In the genomic region with DNA sequence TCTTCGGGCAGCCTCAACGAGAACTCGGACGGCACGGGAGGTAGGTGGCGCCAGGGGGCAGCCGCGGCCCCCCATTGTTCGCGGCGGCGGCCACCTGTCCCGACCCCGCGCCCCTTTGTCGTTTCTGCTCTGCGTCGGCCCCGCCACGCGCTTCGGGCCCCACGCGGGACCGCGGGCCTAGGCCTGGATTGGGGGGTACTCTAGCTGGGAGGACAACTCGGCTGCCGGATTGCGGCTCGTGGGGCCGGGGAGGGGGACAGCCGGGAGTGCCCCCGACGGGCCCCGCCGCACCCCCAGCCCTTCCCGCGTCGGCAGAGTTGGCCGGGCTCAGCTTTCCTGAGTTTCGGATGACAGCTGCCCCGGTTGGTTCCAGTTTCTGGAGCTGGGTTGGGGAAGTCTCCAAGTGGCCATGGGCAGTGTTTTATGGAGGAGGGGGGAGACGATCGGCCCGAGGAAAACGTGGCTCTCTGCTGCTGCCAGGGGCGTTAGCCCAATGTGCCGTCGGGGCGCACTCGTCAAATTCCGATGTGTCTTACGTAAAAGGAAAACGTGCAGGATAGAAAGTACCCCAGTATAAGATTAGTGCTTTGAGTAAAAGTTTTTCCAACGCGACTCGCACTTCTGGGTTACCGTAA, we compare ENCODE assay signal across 8 mouse cellular contexts. TPM values are rescaled to one million over a fixed set of nuclear protein-coding genes. Genes with fewer than 3 reads are reported as not detected.
DNase-seq lines count a peak whose midpoint lies in the region; ATAC-seq and TF ChIP-seq lines count a peak whose summit lies in the region.

No protein-coding gene starts in this region.

- peak overlapping the region; percentile 96 for H3K4me2 ChIP-seq in liver, embryonic 14.5 days (ENCODE audit: low read depth)
- H3K4me2 ChIP-seq in neural tube, embryonic 12.5 days (replicated peaks), result peak overlapping the region; percentile 92

- DNase-seq in thymus, adult 2 months, result no peak
- no peak for DNase-seq in thymus, postnatal 14 days
- peak; percentile 61 for DNase-seq in gastrocnemius, postnatal 10 days
- peak; percentile 62 for DNase-seq in induced T-regulatory cell, adult 2 months (ENCODE audit: low read depth)
- no peak for DNase-seq in liver, embryonic 14.5 days (ENCODE audit: low read depth in 3 of 3, low spot score in 3 of 3)
- no peak for DNase-seq in thymus, postnatal 4 days

- peak overlapping the region; percentile 58 for H3K4me3 ChIP-seq in thymus, adult 2 months (ENCODE audit: control insufficient read depth, insufficient read depth, low read length)
- peak overlapping the region; percentile 88 for H3K4me3 ChIP-seq in bone marrow macrophage, adult 2 months (ENCODE audit: insufficient read depth, low read length)
- H3K4me3 ChIP-seq in liver, embryonic 14.5 days (ENCODE audit: insufficient read depth in 1 of 2, low read depth in 2 of 2, low read length in 2 of 2), result peak overlapping the region; percentile 72 to 77
- peak overlapping the region; percentile 95 for H3K4me3 ChIP-seq in neural tube, embryonic 12.5 days

- TF ChIP-seq EP300 in liver, embryonic 14.5 days (IDR thresholded peaks at IDR 0.05; ENCODE audit: low read depth), result no peak

- no peaks in the 10 kb centered on the region for H3K36me3 ChIP-seq in thymus, adult 2 months (ENCODE audit: control insufficient read depth, insufficient read depth, low read length)
- H3K36me3 ChIP-seq in liver, embryonic 14.5 days (replicated peaks; ENCODE audit: control insufficient read depth, insufficient read depth, low read depth), result no peaks in the 10 kb centered on the region
- H3K36me3 ChIP-seq in neural tube, embryonic 12.5 days, result no peaks in the 10 kb centered on the region

- no peaks in the 10 kb centered on the region; the same call in 1 of the 2 replicates for H3K27me3 ChIP-seq in thymus, adult 2 months (ENCODE audit: control insufficient read depth, insufficient read depth, low read length)
- peaks cover 13% of the 10 kb centered on the region for H3K27me3 ChIP-seq in liver, embryonic 14.5 days (ENCODE audit: control insufficient read depth, insufficient read depth, low read length)
- no peaks in the 10 kb centered on the region for H3K27me3 ChIP-seq in neural tube, embryonic 12.5 days (replicated peaks)

- TF ChIP-seq POLR2A in thymus, adult 2 months (IDR thresholded peaks at IDR 0.05; ENCODE audit: control insufficient read depth, extremely low read depth, insufficient read depth, low read length, poor library complexity), result no peak
- TF ChIP-seq POLR2A in bone marrow macrophage, adult 2 months (IDR thresholded peaks at IDR 0.05; ENCODE audit: borderline replicate concordance, low read depth, low read length), result no peak

- 1% methylated on average over 58 of the region's 58 CpGs for WGBS in thymus, adult 2 months
- under 1% methylated on average over 58 of the region's 58 CpGs for WGBS in liver, embryonic 14.5 days (ENCODE audit: insufficient replicate concordance)
- WGBS in neural tube, embryonic 12.5 days, result under 1% methylated on average over 58 of the region's 58 CpGs

- H3K9me3 ChIP-seq in liver, embryonic 14.5 days (ENCODE audit: control insufficient read depth, low read length), result no peaks in the 10 kb centered on the region
- H3K9me3 ChIP-seq in neural tube, embryonic 12.5 days, result no peaks in the 10 kb centered on the region

- no peaks in the 10 kb centered on the region for H3K4me1 ChIP-seq in thymus, adult 2 months (replicated peaks; ENCODE audit: control insufficient read depth, insufficient read depth, low read length)
- H3K4me1 ChIP-seq in bone marrow macrophage, adult 2 months (ENCODE audit: control insufficient read depth, insufficient read depth, low read length), result peaks cover 8% of the 10 kb centered on the region; the same call in 1 of the 2 replicates
- peaks cover 4 to 8% of the 10 kb centered on the region in 2 experiments; a peak in 3 of 4 replicates for H3K4me1 ChIP-seq in liver, embryonic 14.5 days (replicated peaks; ENCODE audit: control insufficient read depth in 2 of 2, insufficient read depth in 2 of 2, low read length in 1 of 2)
- H3K4me1 ChIP-seq in neural tube, embryonic 12.5 days, result peaks cover 10% of the 10 kb centered on the region

- no peak overlapping the region for H3K27ac ChIP-seq in thymus, adult 2 months (ENCODE audit: control insufficient read depth, insufficient read depth, low read length)
- no peak overlapping the region; the same call in 1 of the 2 replicates for H3K27ac ChIP-seq in bone marrow macrophage, adult 2 months (ENCODE audit: insufficient read depth, low read depth, low read length)
- no peak overlapping the region for H3K27ac ChIP-seq in liver, embryonic 14.5 days
- peak overlapping the region; percentile 96 for H3K27ac ChIP-seq in neural tube, embryonic 12.5 days

- peak; percentile 41; the same call in 1 of the 2 replicates for TF ChIP-seq CTCF in thymus, adult 2 months (IDR thresholded peaks at IDR 0.05; ENCODE audit: borderline replicate concordance, control insufficient read depth, extremely low read depth, insufficient read depth, low read length, poor library complexity)
- no peak for TF ChIP-seq CTCF in bone marrow macrophage, adult 2 months (IDR thresholded peaks at IDR 0.05; ENCODE audit: low read depth, low read length)
- TF ChIP-seq CTCF in liver, embryonic 14.5 days (IDR thresholded peaks at IDR 0.05; ENCODE audit: low read depth), result no peak

- ATAC-seq in liver, embryonic 14.5 days (ENCODE audit: insufficient read depth), result no peak; the same call in none of the 2 replicates
- ATAC-seq in neural tube, embryonic 12.5 days (ENCODE audit: low FRiP score, low read depth), result peak; percentile 70

- H3K9ac ChIP-seq in liver, embryonic 14.5 days (replicated peaks), result peak overlapping the region; percentile 62
- H3K9ac ChIP-seq in neural tube, embryonic 12.5 days, result peak overlapping the region; percentile 94

RNA-seq across cellular contexts. Expression of a gene that starts 0.5 kb away (rescaled TPM):
- polyA plus RNA-seq in thymus, adult 2 months (2012; rRNA removed), result 8.7 and 9.1 TPM in 2 replicates
- 2.4 and 4.0 TPM in 2 replicates for polyA plus RNA-seq in bone marrow macrophage, adult 2 months (2012; ENCODE audit: insufficient read depth, insufficient read length, missing spikeins)
- 10 to 100 TPM; 30.2 to 34.5 TPM for total RNA-seq in gastrocnemius, postnatal 10 days (2021)
- 1.8 and 3.2 TPM in 2 replicates for polyA plus RNA-seq in liver, embryonic 14.5 days (2012; rRNA removed)
- 2.8 and 4.4 TPM in 2 replicates for polyA plus RNA-seq in liver, embryonic 14.5 days (2014; fragmentation: Nextera tagmentation; extraction: Ambion mirVana)
- 57.4 and 60.6 TPM in 2 replicates for polyA plus RNA-seq in neural tube, embryonic 12.5 days (2016; fragmentation: Nextera tagmentation; extraction: Ambion mirVana)

Comparison
In these comparisons a context has a peak if more than half of its experiments do, and no peak if none do; other contexts are left out.
1. DNase-seq: peak in gastrocnemius, postnatal 10 days (single experiment) and induced T-regulatory cell, adult 2 months (single experiment); none in thymus, adult 2 months (single experiment), thymus, postnatal 14 days (single experiment), liver, embryonic 14.5 days (0 of 3) and thymus, postnatal 4 days (single experiment).
2. Peak in every context shown above with its lines, with median percentiles within 50 percentile points of each other: H3K4me3 ChIP-seq.